Mouse (Mus musculus): ENCODE results near the gene Ltn1. TPM values are rescaled to one million over a fixed set of nuclear protein-coding genes. Genes with fewer than 3 reads are reported as not detected.

Gene Ltn1
- polyA plus RNA-seq, 1 experiment from 2014 or later, result 16.4 TPM

GRCm38 (mm10) chr16:87441089-87441488 lies 8.7 kb upstream of the Ltn1 start:
- Histone ChIP-seq H3K27ac (replicated peaks) (peak overlapping the region; percentile 91), H3K9me3 (no peaks in the 10 kb centered on the region), H3K36me3 (peaks cover 5% of the 10 kb centered on the region; the same call in 1 of the 2 replicates), H3K4me3 (peak overlapping the region; percentile 90), H3K27me3 (replicated peaks) (no peaks in the 10 kb centered on the region), H3K9ac (peak overlapping the region; percentile 95), H3K4me2 (peak overlapping the region; percentile 92), H3K4me1 (peaks cover 19% of the 10 kb centered on the region)
- WGBS, result 20% methylated on average over 9 of the region's 9 CpGs
- ATAC-seq (ENCODE audit: extremely low read depth, insufficient number of reproducible peaks, low FRiP score, low TSS enrichment), result no peak

GRCm38 (mm10) chr16:87440184-87440686 lies 7.8 kb upstream of the Ltn1 start, which contains the start of gene Rwdd2b:
Gene Rwdd2b, minus strand, starts transcription at chr16:87440573.
- ATAC-seq (ENCODE audit: extremely low read depth, insufficient number of reproducible peaks, low FRiP score, low TSS enrichment), result peak; percentile 94
- Histone ChIP-seq H3K4me3 (peak within 1 kb of the TSS; percentile 90), H3K36me3 (peaks cover 7% of the 10 kb centered on the region; the same call in 1 of the 2 replicates), H3K27ac (replicated peaks) (peak within 1 kb of the TSS; percentile 91), H3K9me3 (no peaks in the 10 kb centered on the region), H3K27me3 (replicated peaks) (no peaks in the 10 kb centered on the region), H3K4me1 (peaks cover 19% of the 10 kb centered on the region), H3K4me2 (peak within 1 kb of the TSS; percentile 92), H3K9ac (peak within 1 kb of the TSS; percentile 95)
- under 1% methylated on average over 38 of the region's 38 CpGs for WGBS

- WGBS, result 85% methylated on average over 8 of the region's 8 CpGs
- Histone ChIP-seq H3K36me3 (peaks cover 10% of the 10 kb centered on the region; the same call in 1 of the 2 replicates), H3K27me3 (replicated peaks) (no peaks in the 10 kb centered on the region), H3K27ac (replicated peaks) (no peak overlapping the region), H3K4me3 (no peak overlapping the region), H3K4me2 (no peak overlapping the region), H3K9me3 (no peaks in the 10 kb centered on the region), H3K9ac (no peak overlapping the region), H3K4me1 (peaks cover 19% of the 10 kb centered on the region)
- ATAC-seq (ENCODE audit: extremely low read depth, insufficient number of reproducible peaks, low FRiP score, low TSS enrichment), result no peak
Measured at GRCm38 (mm10) chr16:87438697-87439096, 6.3 kb upstream of the Ltn1 start.

GRCm38 (mm10) chr16:87437096-87437495 lies 4.7 kb upstream of the Ltn1 start:
- Histone ChIP-seq H3K27me3 (replicated peaks) (no peaks in the 10 kb centered on the region), H3K9me3 (no peaks in the 10 kb centered on the region), H3K4me2 (no peak overlapping the region), H3K4me1 (peaks cover 19% of the 10 kb centered on the region), H3K4me3 (no peak overlapping the region), H3K36me3 (peaks cover 12% of the 10 kb centered on the region; the same call in 1 of the 2 replicates), H3K27ac (replicated peaks) (no peak overlapping the region), H3K9ac (no peak overlapping the region)
- WGBS, result 92% methylated on average over 21 of the region's 21 CpGs
- no peak for ATAC-seq (ENCODE audit: extremely low read depth, insufficient number of reproducible peaks, low FRiP score, low TSS enrichment)

- 74% methylated on average over 13 of the region's 13 CpGs for WGBS
- no peak for ATAC-seq (ENCODE audit: extremely low read depth, insufficient number of reproducible peaks, low FRiP score, low TSS enrichment)
Measured at GRCm38 (mm10) chr16:87435411-87436205, 3.2 kb upstream of the Ltn1 start.

GRCm38 (mm10) chr16:87434946-87435345 lies 2.5 kb upstream of the Ltn1 start:
- Histone ChIP-seq H3K4me3 (no peak overlapping the region), H3K36me3 (peaks cover 12% of the 10 kb centered on the region; the same call in 1 of the 2 replicates), H3K9me3 (no peaks in the 10 kb centered on the region), H3K9ac (no peak overlapping the region), H3K4me2 (no peak overlapping the region), H3K4me1 (peaks cover 15% of the 10 kb centered on the region), H3K27me3 (replicated peaks) (no peaks in the 10 kb centered on the region), H3K27ac (replicated peaks) (no peak overlapping the region)
- no peak for ATAC-seq (ENCODE audit: extremely low read depth, insufficient number of reproducible peaks, low FRiP score, low TSS enrichment)
- WGBS, result 71% methylated on average over 6 of the region's 6 CpGs

More at GRCm38 (mm10) chr16:87435411-87436205, 3.2 kb upstream of the Ltn1 start:
- H3K4me3 ChIP-seq, result no peak overlapping the region
- H3K4me1 ChIP-seq, result peaks cover 15% of the 10 kb centered on the region
- no peaks in the 10 kb centered on the region for H3K27me3 ChIP-seq (replicated peaks)
- no peaks in the 10 kb centered on the region for H3K9me3 ChIP-seq
- no peak overlapping the region for H3K9ac ChIP-seq
- peaks cover 12% of the 10 kb centered on the region; the same call in 1 of the 2 replicates for H3K36me3 ChIP-seq
- H3K4me2 ChIP-seq, result no peak overlapping the region
- H3K27ac ChIP-seq (replicated peaks), result no peak overlapping the region

GRCm38 (mm10) chr16:87434266-87434665 lies 1.9 kb upstream of the Ltn1 start:
- no peak for ATAC-seq (ENCODE audit: extremely low read depth, insufficient number of reproducible peaks, low FRiP score, low TSS enrichment)
- WGBS, result 88% methylated on average over 7 of the region's 7 CpGs
- H3K9me3 ChIP-seq, result no peaks in the 10 kb centered on the region
- peaks cover 12% of the 10 kb centered on the region; the same call in 1 of the 2 replicates for H3K36me3 ChIP-seq
- H3K27ac ChIP-seq (replicated peaks), result no peak overlapping the region
- H3K4me2 ChIP-seq, result no peak overlapping the region
- H3K4me3 ChIP-seq, result no peak overlapping the region
- no peak overlapping the region for H3K9ac ChIP-seq
- H3K4me1 ChIP-seq, result peaks cover 8% of the 10 kb centered on the region
- H3K27me3 ChIP-seq (replicated peaks), result no peaks in the 10 kb centered on the region

GRCm38 (mm10) chr16:87427516-87427915 lies 4.9 kb downstream of the Ltn1 start:
- H3K27me3 ChIP-seq (replicated peaks), result no peaks in the 10 kb centered on the region
- H3K4me1 ChIP-seq, result peaks cover 8% of the 10 kb centered on the region
- no peak overlapping the region for H3K9ac ChIP-seq
- H3K27ac ChIP-seq (replicated peaks), result no peak overlapping the region
- peaks cover 3% of the 10 kb centered on the region; the same call in 1 of the 2 replicates for H3K9me3 ChIP-seq
- no peak overlapping the region for H3K4me2 ChIP-seq
- ATAC-seq (ENCODE audit: extremely low read depth, insufficient number of reproducible peaks, low FRiP score, low TSS enrichment), result no peak
- peaks cover 49% of the 10 kb centered on the region for H3K36me3 ChIP-seq
- WGBS, result 83% methylated on average over 8 of the region's 8 CpGs
- H3K4me3 ChIP-seq, result no peak overlapping the region

GRCm38 (mm10) chr16:87420662-87421061 lies 11.8 kb downstream of the Ltn1 start:
- no peak for ATAC-seq (ENCODE audit: extremely low read depth, insufficient number of reproducible peaks, low FRiP score, low TSS enrichment)
- 92% methylated on average over 8 of the region's 8 CpGs for WGBS
- Histone ChIP-seq H3K4me1 (no peaks in the 10 kb centered on the region), H3K9ac (no peak overlapping the region), H3K4me3 (no peak overlapping the region), H3K27ac (replicated peaks) (no peak overlapping the region), H3K27me3 (replicated peaks) (no peaks in the 10 kb centered on the region), H3K4me2 (no peak overlapping the region), H3K36me3 (peaks cover 98% of the 10 kb centered on the region), H3K9me3 (peaks cover 14% of the 10 kb centered on the region)

- Histone ChIP-seq H3K9me3 (no peaks in the 10 kb centered on the region), H3K4me3 (no peak overlapping the region), H3K4me2 (no peak overlapping the region), H3K27ac (replicated peaks) (no peak overlapping the region), H3K27me3 (replicated peaks) (no peaks in the 10 kb centered on the region), H3K9ac (no peak overlapping the region), H3K4me1 (no peaks in the 10 kb centered on the region), H3K36me3 (peaks cover 91% of the 10 kb centered on the region)
- ATAC-seq (ENCODE audit: extremely low read depth, insufficient number of reproducible peaks, low FRiP score, low TSS enrichment), result no peak
- 75% methylated on average over 3 of the region's 3 CpGs for WGBS
Measured at GRCm38 (mm10) chr16:87405001-87405400, 27.4 kb downstream of the Ltn1 start.

GRCm38 (mm10) chr16:87393813-87394548 lies 38.4 kb downstream of the Ltn1 start:
- Histone ChIP-seq H3K9me3 (no peaks in the 10 kb centered on the region), H3K4me2 (no peak overlapping the region), H3K27ac (replicated peaks) (0 out of 2 replicates have a peak overlapping the region, but pooled peaks have one; percentile 21), H3K36me3 (peaks cover 77% of the 10 kb centered on the region), H3K4me1 (no peaks in the 10 kb centered on the region; the same call in 1 of the 2 replicates), H3K27me3 (replicated peaks) (no peaks in the 10 kb centered on the region), H3K9ac (no peak overlapping the region), H3K4me3 (no peak overlapping the region)
- 37% methylated on average over 16 of the region's 16 CpGs for WGBS
- ATAC-seq (ENCODE audit: extremely low read depth, insufficient number of reproducible peaks, low FRiP score, low TSS enrichment), result peak; percentile 42; the same call in 1 of the 2 replicates
